Mouse (Mus musculus): ENCODE results near the gene Slc39a11. TPM values are rescaled to one million over a fixed set of nuclear protein-coding genes. Genes with fewer than 3 reads are reported as not detected.

Gene Slc39a11
- total and polyA plus RNA-seq, 3 experiments = 5.0 to 9.9 (median 5.3) TPM

DNA sequence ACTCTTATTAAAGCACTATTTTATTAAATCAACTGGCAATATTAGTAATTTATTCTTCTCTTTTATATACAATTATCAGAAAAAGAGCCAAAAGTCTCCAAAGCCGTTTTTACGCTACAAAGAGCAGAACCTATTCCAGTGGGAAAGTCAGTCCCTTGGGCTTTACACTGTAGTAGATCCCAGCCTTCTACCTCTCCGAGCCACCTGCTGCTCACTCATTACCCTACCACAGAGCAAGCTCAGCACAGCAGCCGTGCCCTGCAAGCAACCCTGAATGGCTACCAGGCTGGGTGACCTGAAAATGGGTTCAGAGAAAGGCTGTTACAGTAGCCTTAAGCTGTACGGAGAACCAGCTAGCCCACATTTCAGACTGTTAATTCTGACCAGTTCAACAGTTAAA is 24.7 kb upstream of the Slc39a11 start:
- Histone ChIP-seq H3K36me3 (replicated peaks) (peaks cover 90% of the 10 kb centered on the region), H3K4me3 (ENCODE audit: low read depth, low read length) (no peak overlapping the region), H3K9me3 (replicated peaks) (no peaks in the 10 kb centered on the region), H3K27me3 (ENCODE audit: insufficient read depth, low read length) (no peaks in the 10 kb centered on the region), H3K4me1 (ENCODE audit: insufficient read depth, low read depth, low read length) (peaks cover 38% of the 10 kb centered on the region)
- TF ChIP-seq CTCF (IDR thresholded peaks at IDR 0.05; ENCODE audit: low read depth, low read length) (no peak), GATA2 (IDR thresholded peaks at IDR 0.05; ENCODE audit: borderline replicate concordance, low read depth, low read length) (no peak), TAL1 (conservative IDR thresholded peaks at IDR 0.05; ENCODE audit: low read depth, low read length) (no peak), GATA1 (IDR thresholded peaks at IDR 0.05; ENCODE audit: borderline replicate concordance, low read length) (no peak), POLR2AphosphoS5 (IDR thresholded peaks at IDR 0.05; ENCODE audit: insufficient replicate concordance, low read depth, low read length) (no peak)
- ATAC-seq (ENCODE audit: extremely low read depth, insufficient number of reproducible peaks, low FRiP score, poor library complexity, severe bottlenecking) = no peak
- DNase-seq (ENCODE audit: low spot score) = no peak

DNA sequence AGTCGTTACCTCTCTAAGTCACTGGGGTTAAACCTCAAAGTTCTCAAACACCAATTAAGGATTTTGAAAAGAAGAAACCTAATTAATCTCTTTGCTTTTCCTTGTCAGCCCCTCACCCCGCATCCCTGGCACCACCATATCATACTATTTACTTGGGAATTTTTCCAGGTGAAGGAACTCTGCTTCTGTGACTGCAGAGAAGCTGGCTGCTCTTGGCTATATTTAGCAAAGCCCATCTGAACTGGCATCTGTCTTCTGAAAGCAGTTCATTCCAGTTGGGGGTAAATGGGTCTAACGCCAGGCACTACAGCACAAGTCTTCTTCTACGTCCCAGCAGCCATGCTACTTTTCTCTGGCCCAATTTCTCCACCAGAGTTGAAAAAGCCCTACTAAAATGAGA is 23.7 kb upstream of the Slc39a11 start:
- H3K9me3 ChIP-seq (replicated peaks) = no peaks in the 10 kb centered on the region
- no peak for TF ChIP-seq POLR2AphosphoS5 (IDR thresholded peaks at IDR 0.05; ENCODE audit: insufficient replicate concordance, low read depth, low read length)
- no peak for TF ChIP-seq TAL1 (conservative IDR thresholded peaks at IDR 0.05; ENCODE audit: low read depth, low read length)
- no peak for TF ChIP-seq CTCF (IDR thresholded peaks at IDR 0.05; ENCODE audit: low read depth, low read length)
- TF ChIP-seq GATA2 (IDR thresholded peaks at IDR 0.05; ENCODE audit: borderline replicate concordance, low read depth, low read length) = no peak
- no peak for TF ChIP-seq GATA1 (IDR thresholded peaks at IDR 0.05; ENCODE audit: borderline replicate concordance, low read length)
- no peak for DNase-seq (ENCODE audit: low spot score)
- no peaks in the 10 kb centered on the region for H3K27me3 ChIP-seq (ENCODE audit: insufficient read depth, low read length)
- no peak for ATAC-seq (ENCODE audit: extremely low read depth, insufficient number of reproducible peaks, low FRiP score, poor library complexity, severe bottlenecking)
- H3K4me3 ChIP-seq (ENCODE audit: low read depth, low read length) = no peak overlapping the region
- H3K36me3 ChIP-seq (replicated peaks) = peaks cover 94% of the 10 kb centered on the region
- peaks cover 41% of the 10 kb centered on the region for H3K4me1 ChIP-seq (ENCODE audit: insufficient read depth, low read depth, low read length)

DNA sequence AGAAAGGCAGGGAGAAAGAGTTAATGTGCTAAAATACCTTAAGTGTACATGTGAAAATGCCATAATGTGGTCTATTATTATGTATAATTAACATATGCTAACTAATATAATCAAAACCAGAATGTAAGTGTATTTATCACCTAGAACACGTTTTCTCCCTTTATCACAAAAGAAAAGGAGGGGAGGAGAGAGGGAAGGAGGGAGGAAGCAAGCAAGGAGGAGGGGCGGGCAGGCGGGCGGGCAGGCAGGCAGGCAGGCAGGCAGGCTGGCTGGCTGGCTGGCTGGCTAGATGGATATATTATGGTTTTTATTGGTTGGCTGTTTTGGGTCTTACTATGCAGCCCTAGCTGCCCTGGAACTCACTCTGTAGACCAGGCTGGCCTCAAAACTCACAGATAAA is 19.8 kb upstream of the Slc39a11 start:
- Histone ChIP-seq H3K9me3 (replicated peaks) (no peaks in the 10 kb centered on the region), H3K27me3 (ENCODE audit: insufficient read depth, low read length) (no peaks in the 10 kb centered on the region), H3K36me3 (replicated peaks) (peaks cover 88% of the 10 kb centered on the region), H3K4me3 (ENCODE audit: low read depth, low read length) (no peak overlapping the region), H3K4me1 (ENCODE audit: insufficient read depth, low read depth, low read length) (peaks cover 50% of the 10 kb centered on the region)
- ATAC-seq (ENCODE audit: extremely low read depth, insufficient number of reproducible peaks, low FRiP score, poor library complexity, severe bottlenecking) (no peak), DNase-seq (ENCODE audit: low spot score) (no peak)
- TF ChIP-seq TAL1 (conservative IDR thresholded peaks at IDR 0.05; ENCODE audit: low read depth, low read length) = no peak
- TF ChIP-seq CTCF (IDR thresholded peaks at IDR 0.05; ENCODE audit: low read depth, low read length) = no peak
- no peak for TF ChIP-seq GATA1 (IDR thresholded peaks at IDR 0.05; ENCODE audit: borderline replicate concordance, low read length)
- no peak for TF ChIP-seq POLR2AphosphoS5 (IDR thresholded peaks at IDR 0.05; ENCODE audit: insufficient replicate concordance, low read depth, low read length)
- TF ChIP-seq GATA2 (IDR thresholded peaks at IDR 0.05; ENCODE audit: borderline replicate concordance, low read depth, low read length) = no peak

DNA sequence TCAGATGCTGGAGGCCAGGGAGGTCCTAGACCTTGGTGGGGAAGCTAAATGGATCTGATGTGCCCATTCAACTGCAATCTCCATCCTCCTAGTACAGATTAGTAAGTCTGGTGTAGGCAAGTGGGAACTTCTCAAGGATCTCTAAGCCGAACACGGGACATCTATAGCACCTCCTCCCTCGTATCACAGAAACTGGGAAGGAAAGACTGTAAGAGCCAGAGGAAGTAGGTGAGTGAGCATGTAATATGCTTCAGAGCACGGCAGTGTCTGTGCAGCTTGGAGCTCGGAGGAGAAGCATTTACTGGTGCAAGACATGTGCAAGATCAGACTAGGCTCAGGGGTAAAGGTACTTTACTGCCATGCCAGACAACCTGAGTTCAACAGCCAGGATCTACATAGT is 19.0 kb upstream of the Slc39a11 start:
- TF ChIP-seq GATA1 (IDR thresholded peaks at IDR 0.05; ENCODE audit: borderline replicate concordance, low read length) (no peak), POLR2AphosphoS5 (IDR thresholded peaks at IDR 0.05; ENCODE audit: insufficient replicate concordance, low read depth, low read length) (no peak), TAL1 (conservative IDR thresholded peaks at IDR 0.05; ENCODE audit: low read depth, low read length) (no peak), GATA2 (IDR thresholded peaks at IDR 0.05; ENCODE audit: borderline replicate concordance, low read depth, low read length) (no peak), CTCF (IDR thresholded peaks at IDR 0.05; ENCODE audit: low read depth, low read length) (no peak)
- H3K36me3 ChIP-seq (replicated peaks) = peaks cover 88% of the 10 kb centered on the region
- H3K4me1 ChIP-seq (ENCODE audit: insufficient read depth, low read depth, low read length) = peaks cover 53% of the 10 kb centered on the region
- H3K9me3 ChIP-seq (replicated peaks) = no peaks in the 10 kb centered on the region
- ATAC-seq (ENCODE audit: extremely low read depth, insufficient number of reproducible peaks, low FRiP score, poor library complexity, severe bottlenecking) = no peak
- DNase-seq (ENCODE audit: low spot score) = no peak
- H3K4me3 ChIP-seq (ENCODE audit: low read depth, low read length) = no peak overlapping the region
- H3K27me3 ChIP-seq (ENCODE audit: insufficient read depth, low read length) = no peaks in the 10 kb centered on the region

DNA sequence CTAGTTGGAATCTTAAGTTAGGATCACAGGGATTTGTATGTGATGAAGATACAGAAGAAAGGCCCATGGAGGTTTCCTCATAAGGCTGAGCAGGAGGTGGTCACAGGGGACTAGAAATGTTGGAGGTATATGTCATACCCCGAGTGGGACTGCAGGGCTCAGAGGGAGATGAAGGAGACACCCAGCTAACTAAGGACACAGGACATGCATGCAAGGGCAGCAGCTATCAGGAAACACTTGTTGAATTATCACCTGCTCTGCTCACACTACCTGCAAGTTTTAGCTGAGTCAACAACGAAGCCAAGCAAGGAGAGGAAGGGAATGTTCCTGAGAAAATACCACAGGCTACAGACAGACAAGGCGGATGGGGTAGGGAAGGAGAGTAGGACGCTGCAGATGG is 17.8 kb upstream of the Slc39a11 start:
- Histone ChIP-seq H3K9me3 (replicated peaks) (no peaks in the 10 kb centered on the region), H3K4me1 (ENCODE audit: insufficient read depth, low read depth, low read length) (peaks cover 51% of the 10 kb centered on the region), H3K4me3 (ENCODE audit: low read depth, low read length) (no peak overlapping the region), H3K27me3 (ENCODE audit: insufficient read depth, low read length) (no peaks in the 10 kb centered on the region), H3K36me3 (replicated peaks) (peaks cover 86% of the 10 kb centered on the region)
- TF ChIP-seq POLR2AphosphoS5 (IDR thresholded peaks at IDR 0.05; ENCODE audit: insufficient replicate concordance, low read depth, low read length) (no peak), GATA1 (IDR thresholded peaks at IDR 0.05; ENCODE audit: borderline replicate concordance, low read length) (no peak), CTCF (IDR thresholded peaks at IDR 0.05; ENCODE audit: low read depth, low read length) (no peak), TAL1 (conservative IDR thresholded peaks at IDR 0.05; ENCODE audit: low read depth, low read length) (no peak), GATA2 (IDR thresholded peaks at IDR 0.05; ENCODE audit: borderline replicate concordance, low read depth, low read length) (no peak)
- DNase-seq (ENCODE audit: low spot score) (no peak), ATAC-seq (ENCODE audit: extremely low read depth, insufficient number of reproducible peaks, low FRiP score, poor library complexity, severe bottlenecking) (no peak)

DNA sequence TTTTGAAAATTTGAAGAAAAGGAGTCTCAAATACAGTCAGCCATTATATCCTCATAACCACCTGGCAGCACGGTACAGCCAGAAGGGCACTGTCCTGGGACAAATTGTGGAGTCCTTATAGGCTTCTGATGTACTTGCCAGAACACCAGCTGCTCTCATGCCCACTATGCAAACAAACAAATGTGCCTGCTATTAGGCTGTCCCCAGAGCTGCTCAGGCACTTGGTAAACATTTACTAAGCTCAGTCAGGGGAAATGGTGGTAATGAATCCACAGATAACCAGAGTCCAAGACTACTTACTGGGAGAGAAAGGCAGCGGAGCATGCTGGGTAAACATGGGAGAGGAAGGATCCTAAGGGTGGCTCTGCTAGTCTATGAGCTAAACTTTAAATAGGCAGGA is 17.2 kb upstream of the Slc39a11 start:
- no peak for TF ChIP-seq GATA2 (IDR thresholded peaks at IDR 0.05; ENCODE audit: borderline replicate concordance, low read depth, low read length)
- no peak for TF ChIP-seq GATA1 (IDR thresholded peaks at IDR 0.05; ENCODE audit: borderline replicate concordance, low read length)
- no peak for TF ChIP-seq POLR2AphosphoS5 (IDR thresholded peaks at IDR 0.05; ENCODE audit: insufficient replicate concordance, low read depth, low read length)
- TF ChIP-seq TAL1 (conservative IDR thresholded peaks at IDR 0.05; ENCODE audit: low read depth, low read length) = no peak
- TF ChIP-seq CTCF (IDR thresholded peaks at IDR 0.05; ENCODE audit: low read depth, low read length) = no peak
- H3K27me3 ChIP-seq (ENCODE audit: insufficient read depth, low read length) = no peaks in the 10 kb centered on the region
- no peak overlapping the region; the same call in 1 of the 2 replicates for H3K4me3 ChIP-seq (ENCODE audit: low read depth, low read length)
- no peaks in the 10 kb centered on the region for H3K9me3 ChIP-seq (replicated peaks)
- peaks cover 54% of the 10 kb centered on the region for H3K4me1 ChIP-seq (ENCODE audit: insufficient read depth, low read depth, low read length)
- no peak for DNase-seq (ENCODE audit: low spot score)
- ATAC-seq (ENCODE audit: extremely low read depth, insufficient number of reproducible peaks, low FRiP score, poor library complexity, severe bottlenecking) = no peak
- peaks cover 83% of the 10 kb centered on the region for H3K36me3 ChIP-seq (replicated peaks)
